Mouse (Mus musculus) thymus, adult 2 months (tissue): ENCODE results near the gene Trim31.

Source experiments
- CTCF ChIP-seq: fragments of 200-500 bp; IDR thresholded peaks from 2 replicates; pipeline ENCODE4 v1.5.1; 2012; ENCODE audit warnings: mild to moderate bottlenecking, control low read depth, low read length, moderate library complexity, borderline replicate concordance; ENCODE audit not compliant: control insufficient read depth, poor library complexity, insufficient read depth; ENCODE audit errors: extremely low read depth
- POLR2A ChIP-seq: fragments of 200-500 bp; IDR thresholded peaks from 2 replicates; pipeline ENCODE4 v1.6.1; 2012; ENCODE audit warnings: mild to moderate bottlenecking, low read length, control low read depth, moderate library complexity; ENCODE audit not compliant: control insufficient read depth, poor library complexity, insufficient read depth; ENCODE audit errors: extremely low read depth

GRCm38 (mm10) chr17:36903651-36904050 is 5.7 kb downstream of the Trim31 start:
- TF ChIP-seq CTCF, result no peak
- no peak for TF ChIP-seq POLR2A
